Mouse (Mus musculus) left cerebral cortex, postnatal 36 days (tissue): Measurements from ENCODE around the gene Eif4a1. TPM values are rescaled to one million over a fixed set of nuclear protein-coding genes. Genes with fewer than 3 reads are reported as not detected.
A peak's percentile ranks its signal among the peaks of the same experiment; 100 is the strongest.
"Not testable (repeated sequence)": the region's sequence is repeated elsewhere in the genome, so short reads cannot be mapped to it uniquely, and the experiment has no call there.

Experiments
- DNase-seq, 2 experiments: peaks; one replicate each; pipeline ENCODE4 v3.0.0; 2021 to 2022; ENCODE audit warnings: low spot score in 2 of 2, mixed read lengths in 1 of 2
- intact Hi-C: fragments of 180-260 bp; cut with DNase I; formaldehyde crosslinking; loops from one replicate; pipeline ENCODE4 v1.15.1; 2025
- total RNA-seq, 2 experiments: library from RNA; stranded (reverse); gene quantifications; 2 replicates each; pipeline ENCODE4 v1.2.3; 2021

The Eif4a1 gene
- total RNA-seq, 2 experiments from 2014 or later = 276 to 285 TPM

DNA sequence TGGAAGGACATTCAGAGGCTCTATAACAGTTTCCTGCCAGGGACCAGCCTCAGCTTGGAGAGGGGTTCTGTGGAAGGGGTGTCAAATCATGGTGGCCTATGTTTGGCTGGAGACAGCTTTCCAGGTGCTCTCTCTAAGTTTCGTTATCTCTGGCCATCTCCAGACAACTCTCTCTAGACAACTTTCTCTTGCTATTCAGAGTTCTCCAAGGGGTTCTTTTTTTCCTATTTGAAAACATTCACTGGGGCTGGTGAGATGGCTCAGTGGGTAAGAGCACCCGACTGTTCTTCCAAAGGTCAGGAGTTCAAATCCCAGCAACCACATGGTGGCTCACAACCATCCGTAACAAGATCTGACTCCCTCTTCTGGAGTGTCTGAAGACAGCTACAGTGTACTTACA lies 31.2 kb upstream of the Eif4a1 start:
- DNase-seq, intact Hi-C loops: not testable (repeated sequence)

DNA sequence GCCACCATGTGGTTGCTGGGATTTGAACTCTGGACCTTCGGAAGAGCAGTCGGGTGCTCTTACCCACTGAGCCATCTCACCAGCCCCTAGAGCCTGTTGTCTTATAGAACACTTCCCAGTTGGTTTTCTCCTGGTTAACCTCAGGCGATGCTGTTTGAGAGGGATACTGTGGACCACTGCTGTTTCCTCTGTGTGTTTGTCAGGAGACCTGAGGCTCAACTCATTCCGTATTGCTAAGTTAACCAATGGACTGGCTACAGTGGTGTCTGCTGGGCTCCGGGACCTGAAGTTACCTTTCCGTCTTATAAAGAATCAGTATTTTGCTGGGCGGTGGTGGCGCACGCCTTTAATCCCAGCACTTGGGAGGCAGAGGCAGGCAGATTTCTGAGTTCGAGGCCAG lies 30.7 kb upstream of the Eif4a1 start:
- intact Hi-C loops, DNase-seq: not testable (repeated sequence)

DNA sequence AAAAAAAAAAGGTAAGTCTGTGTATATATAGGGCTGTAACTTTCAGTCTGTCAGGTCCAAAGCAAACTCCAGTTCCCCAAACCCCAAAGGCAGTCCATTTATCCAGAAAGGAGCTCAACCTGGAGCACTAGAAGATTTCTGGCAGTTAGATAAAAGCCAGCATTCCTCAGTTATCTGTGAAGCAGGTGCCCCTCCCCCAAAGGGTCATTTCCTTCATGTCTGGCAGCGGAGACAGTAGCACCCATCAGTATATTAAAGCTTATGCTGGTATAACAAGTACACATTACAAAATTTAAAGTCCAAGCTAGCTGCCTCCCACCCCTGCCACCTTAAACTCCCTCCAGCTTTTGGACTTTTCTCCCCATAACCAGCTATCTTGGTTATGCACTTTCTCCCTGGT lies 27.4 kb upstream of the Eif4a1 start:
- intact Hi-C loops = no loop called here
- no peak for DNase-seq

DNA sequence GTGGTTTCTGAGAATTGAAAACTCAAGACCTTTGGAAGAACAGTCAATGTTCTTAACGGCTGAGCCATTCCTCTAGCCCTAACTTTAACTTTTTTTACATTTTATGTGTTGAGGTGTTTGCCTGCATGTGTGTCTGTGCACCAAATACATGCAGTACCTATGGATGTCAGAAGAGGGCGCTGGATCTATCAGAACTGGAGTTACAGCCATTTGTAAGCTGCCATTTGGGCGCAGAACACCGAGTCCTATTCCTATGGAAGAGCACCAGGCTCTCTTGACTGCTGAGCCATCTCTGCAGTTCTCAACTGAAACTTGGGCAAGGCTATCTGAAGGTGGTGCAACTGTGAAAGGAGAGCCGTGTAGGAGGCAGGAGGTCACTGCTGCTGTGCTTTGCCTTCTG lies 26.4 kb upstream of the Eif4a1 start:
- intact Hi-C loops = no loop called here
- DNase-seq = no peak

DNA sequence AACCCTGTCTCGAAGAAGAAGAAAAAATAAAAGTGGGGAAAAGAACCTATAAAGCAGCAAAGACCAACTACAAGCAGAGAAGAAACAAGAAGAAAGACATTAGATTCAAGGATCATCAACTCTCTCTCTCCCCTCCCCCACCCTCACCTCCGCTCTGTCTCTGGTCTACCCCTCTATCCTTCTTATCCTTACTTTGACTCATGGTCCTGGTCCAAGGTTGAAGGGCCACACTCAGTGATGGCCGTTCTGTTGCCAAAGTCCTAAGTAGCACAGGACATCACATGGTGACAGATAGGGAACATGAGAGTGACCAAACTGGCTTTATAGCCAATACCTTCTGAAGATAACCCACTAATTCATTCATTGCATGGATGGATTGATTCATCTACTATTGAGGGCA lies 25.2 kb upstream of the Eif4a1 start:
- intact Hi-C loops = no loop called here
- DNase-seq = no peak

DNA sequence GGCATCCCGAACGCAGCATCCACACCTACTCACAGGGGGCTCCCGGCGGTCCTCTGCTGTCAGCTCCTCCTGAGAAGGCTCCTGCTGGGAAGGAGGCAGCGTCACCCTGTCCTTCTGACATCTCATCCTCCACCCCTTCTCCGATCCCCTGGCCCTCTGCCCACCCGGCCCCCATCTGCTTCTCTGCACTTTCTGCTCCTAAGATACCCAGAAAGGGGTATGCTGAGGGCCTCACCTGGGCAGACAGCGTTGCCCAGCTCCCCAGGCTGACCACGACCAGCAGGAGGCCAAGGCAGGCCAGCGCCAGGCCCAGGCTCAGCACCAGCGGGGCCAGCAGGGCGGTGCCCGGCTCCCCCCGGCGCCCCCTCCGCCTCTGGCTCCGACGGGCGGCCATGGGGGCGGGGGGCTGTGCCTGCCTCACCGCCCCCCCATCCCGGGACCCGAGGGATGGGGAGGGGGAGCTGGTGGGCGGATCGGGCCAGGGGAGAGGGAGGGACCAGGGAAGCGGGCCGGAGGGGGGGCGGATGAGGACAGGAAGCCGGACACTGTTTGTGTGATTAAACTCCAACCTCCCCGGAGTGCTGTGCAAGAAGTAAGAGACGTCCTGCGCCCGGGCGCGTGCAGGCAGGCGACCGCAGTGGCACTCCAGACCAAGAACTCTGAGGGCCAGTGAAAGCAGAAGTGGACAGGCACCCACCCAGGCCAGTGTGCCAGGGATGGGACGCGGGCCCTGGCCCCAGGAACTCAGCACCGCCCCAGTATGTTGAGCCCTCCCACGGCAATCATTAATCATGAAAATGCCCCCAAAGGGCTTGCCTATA lies 23.3 kb upstream of the Eif4a1 start, which contains the start of the genes Tnfsf12 and Tnfsfm13:
Gene Tnfsf12 (minus strand): TSS at position 489 of the 821 bp plus-strand sequence.
Gene Tnfsfm13 (minus strand): TSS at position 738 of the 821 bp plus-strand sequence.
- DNase-seq = peak in 1 of 2 experiments; percentile 26
- intact Hi-C loops = no loop called here

DNA sequence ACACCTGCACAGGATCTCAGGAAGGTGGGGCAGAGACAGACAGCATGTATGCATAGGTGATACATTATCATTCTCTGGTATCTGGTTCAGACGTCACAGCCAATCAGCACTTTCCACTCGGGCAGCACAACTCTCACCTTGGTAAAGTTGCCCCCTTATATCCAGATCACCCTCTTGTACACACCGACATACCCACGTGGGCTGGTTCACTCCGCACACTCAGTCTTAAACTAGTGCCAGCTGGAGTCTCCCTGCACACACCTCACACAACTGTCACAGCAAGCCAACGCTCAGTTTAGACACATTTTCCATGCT lies 22.8 kb upstream of the Eif4a1 start:
- peak; percentile 52 to 58 for DNase-seq
- intact Hi-C loops = no loop called here

DNA sequence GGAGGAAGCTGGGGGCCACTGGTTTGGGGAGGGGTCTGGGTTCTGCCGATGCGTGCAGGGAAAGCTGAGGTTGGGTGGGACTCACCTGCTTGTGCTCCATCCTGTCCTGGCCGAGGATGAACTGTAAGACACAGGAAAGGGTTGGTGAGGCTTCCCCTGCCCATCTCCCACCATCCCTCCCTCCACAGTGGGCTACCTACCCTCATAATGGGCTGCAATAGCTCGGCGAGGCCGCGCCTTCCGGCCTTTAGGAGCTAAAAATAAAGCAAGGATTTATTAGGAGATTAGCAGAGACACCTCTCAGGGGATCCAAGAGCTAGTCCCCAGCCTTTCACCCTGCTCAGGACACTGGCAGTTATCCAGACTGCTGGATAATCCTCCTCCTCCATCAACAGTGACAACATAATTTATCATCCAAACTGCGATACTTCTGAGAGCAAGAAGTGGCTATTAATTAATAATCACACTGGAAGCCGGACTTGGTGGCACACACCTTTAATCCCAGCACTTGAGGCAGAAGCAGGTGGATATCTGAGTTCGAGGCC lies 21.3 kb upstream of the Eif4a1 start:
- intact Hi-C loops = no loop called here
- no peak for DNase-seq

DNA sequence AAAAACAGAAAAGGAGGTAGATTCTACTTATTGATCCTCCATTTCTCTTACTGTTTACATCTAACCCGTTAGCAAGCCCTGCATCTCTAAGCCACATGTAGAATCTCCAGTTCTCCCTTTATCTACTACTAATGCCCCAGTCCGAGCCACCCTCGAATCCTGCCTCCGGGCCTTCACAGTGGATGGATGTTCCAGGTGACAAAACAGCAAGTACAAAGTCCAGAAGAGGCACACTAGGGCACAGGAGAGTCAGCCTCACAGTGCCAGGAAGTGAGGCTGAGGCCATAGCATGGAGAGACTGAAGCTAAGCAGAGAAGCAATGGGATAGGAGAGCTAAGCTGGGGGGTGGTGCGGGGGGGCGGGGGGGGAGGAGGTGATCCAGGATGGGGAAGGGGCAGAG lies 20.6 kb upstream of the Eif4a1 start:
- no peak for DNase-seq
- intact Hi-C loops = no loop called here

DNA sequence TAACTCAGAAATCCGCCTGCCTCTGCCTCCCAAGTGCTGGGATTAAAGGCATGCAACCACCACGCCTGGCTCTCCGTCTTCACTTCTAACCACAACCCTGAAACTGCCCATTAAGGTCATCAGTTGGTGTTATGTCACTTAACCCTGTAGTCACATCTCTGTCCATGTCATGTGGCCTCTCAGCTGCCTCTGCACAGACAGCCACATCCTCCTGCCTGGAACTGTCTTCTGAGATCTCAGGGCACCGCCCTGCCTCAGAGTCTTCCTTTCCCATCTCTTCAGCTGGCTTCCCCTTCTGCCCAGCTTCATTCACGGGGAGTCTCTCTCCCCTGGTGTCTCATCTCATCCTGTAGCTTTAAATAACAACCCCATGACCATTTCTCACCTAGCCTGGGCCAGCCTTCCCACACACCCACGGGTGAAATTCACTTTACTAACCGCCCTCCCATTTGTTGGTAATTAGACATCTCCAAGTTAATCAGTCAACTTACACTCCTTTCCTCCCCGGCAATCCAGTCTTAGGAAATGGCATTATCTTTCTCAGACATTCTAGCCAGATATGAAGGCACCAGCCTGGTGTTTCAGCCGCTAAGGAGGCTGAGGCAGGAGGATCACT lies 20.1 kb upstream of the Eif4a1 start:
- intact Hi-C loops = no loop called here

DNA sequence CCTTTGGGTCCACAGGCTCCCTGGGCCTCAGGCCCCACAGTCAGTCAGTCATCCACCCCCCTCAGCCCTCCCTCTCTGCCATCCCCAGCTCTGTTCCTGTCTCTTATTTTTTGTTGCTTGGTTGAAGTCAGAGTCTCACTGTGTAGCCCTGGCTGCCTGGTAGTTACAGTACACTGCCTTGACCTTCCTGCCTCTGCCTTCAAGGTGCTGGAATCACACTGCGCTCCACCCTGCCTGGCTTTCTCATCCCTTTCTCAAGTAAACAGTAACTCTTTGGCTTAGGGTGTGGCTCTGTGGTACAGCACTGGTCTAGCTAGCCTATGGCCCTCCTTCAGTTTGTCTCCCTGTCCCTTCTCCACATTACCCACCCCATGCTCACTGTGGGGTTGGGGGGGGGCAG lies 17.7 kb upstream of the Eif4a1 start:
- intact Hi-C loops = no loop called here

More for the DNA sequence above, 20.1 kb upstream of the Eif4a1 start:
- DNase-seq = no peak

DNA sequence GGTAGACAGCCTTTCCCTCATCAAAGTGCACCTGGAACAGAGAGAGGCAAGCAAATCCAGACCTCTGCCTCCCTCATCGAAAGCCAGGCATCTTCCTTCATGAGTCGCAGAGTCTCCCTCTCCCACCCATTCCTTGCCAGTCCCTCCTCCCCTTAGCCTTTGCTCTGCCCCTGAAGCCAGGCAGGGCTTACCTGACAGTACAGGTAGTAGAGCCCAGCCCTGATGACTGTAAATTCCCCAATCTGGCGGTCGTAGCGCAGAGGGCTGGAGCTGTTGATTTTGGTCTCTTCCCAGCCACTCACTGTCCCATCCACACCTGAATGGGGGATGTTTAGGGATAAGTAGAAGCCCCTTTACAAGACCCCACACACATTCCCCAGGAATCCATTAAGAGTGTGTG lies 14.8 kb upstream of the Eif4a1 start:
- DNase-seq = no peak
- intact Hi-C loops = no loop called here

More for the DNA sequence above, 17.7 kb upstream of the Eif4a1 start:
- DNase-seq = no peak

DNA sequence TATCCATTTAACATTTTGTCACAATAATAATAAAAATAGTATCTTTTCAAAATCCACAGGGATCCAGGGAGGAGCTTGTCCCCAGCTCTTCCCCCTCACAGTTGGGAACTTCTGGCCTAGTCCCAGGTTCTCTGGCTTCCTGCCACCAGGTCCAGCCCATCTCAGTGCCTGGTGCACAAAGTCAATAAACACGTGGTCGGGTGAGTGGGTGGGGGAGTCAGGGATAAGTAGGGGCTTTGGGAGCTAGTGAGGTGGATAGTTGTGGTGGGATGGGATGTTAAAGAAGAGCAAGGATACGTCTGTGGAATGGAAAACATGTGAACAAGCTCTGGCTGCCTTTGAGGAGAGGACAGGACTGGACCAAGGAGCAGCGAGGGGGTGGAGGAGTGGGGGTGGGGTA lies 14.2 kb upstream of the Eif4a1 start:
- intact Hi-C loops = no loop called here
- DNase-seq = peak in 1 of 2 experiments; percentile 41

DNA sequence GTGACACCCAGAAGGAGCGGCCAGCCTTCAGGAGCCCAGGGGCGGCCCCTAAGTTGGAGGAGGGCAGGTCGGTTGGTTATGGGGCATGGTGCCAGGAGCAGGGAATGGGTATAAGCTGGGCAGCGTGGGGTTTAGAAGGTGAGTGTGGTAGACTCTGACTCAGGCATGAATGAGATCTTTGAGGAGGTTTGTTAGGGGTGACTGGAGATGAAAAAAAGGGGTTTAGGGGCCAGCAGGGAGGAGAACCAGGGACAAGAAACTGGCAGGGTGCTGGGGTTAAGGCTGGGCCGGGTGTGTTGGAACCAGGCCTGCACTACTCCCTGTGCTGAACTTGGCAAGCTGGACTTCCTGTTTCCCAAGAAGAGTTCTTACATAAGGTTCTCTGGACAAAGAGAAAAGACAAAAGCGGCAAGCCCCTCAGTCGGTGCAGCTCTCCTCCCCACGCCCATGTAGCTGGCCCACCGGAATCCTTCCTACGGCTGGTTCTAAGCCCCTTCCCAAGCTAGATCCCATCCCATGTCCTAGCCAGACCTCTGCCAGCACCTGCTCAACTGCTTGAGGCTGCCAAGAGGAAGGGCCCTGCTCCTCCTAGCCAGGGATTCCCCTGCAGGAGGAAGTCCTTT lies 13.4 kb upstream of the Eif4a1 start, which contains the start of gene Tnfsf13:
Gene Tnfsf13 (minus strand): TSS at position 259 of the 623 bp plus-strand sequence.
- intact Hi-C loops = no loop called here
- DNase-seq = peak in 1 of 2 experiments; percentile 44

DNA sequence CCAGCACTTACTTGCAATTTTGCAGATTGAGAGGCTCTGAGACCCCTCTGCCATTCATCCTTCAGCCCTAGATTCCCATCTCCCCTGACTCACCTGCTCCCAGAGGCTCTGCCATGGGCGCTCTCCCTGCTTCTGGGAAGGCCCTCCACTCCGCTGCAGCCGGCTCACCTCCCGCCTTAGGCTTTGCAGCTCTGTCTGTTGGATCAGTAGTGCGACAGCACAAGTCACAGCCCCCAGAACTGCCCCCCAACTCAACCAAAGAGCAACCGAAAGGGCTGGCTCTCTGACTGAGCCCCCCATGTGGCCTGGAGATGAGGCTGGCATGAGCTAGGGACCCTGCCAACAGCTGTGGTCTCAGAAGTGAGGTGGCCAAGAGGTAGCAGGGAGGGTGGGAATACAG lies 12.7 kb upstream of the Eif4a1 start:
- DNase-seq = no peak
- intact Hi-C loops = loop anchor here (5.0 kb wide), 1 partner anchor 217 kb away; the partner anchor contains the start of genes 2810408A11Rik and Neurl4

DNA sequence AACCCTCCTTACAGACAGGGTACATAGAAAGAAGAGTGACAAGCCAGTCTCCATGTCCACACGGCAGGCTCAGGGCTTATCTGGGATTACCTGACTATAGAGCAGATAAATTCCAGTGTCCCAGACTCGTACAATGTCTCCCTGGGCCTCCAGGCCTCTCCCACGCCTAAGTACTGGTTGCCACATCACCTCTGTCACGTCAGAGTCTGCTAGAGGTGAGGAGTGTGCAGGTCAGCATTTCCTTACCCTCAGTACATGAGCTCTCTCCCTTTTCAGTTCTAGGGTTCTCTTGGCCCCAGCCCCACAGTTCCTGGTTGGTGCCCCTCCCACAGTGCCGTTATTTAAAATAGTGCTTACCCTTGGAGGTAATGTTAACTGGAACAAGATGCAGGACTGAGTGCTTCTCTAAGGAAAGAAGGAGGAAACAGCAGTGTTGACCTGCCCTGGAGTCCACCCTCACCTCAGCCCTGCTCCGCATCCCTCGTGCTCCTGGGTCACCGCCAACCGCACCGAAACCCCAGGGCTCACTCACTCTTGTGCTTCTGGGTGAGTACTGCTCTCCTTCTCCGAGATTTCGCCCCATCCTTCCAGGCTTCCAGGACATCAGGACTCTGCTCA lies 12.0 kb upstream of the Eif4a1 start:
- intact Hi-C loops = loop anchor here (5.0 kb wide), 1 partner anchor 218 kb away; the partner anchor contains the start of genes 2810408A11Rik and Neurl4
- DNase-seq = no peak

DNA sequence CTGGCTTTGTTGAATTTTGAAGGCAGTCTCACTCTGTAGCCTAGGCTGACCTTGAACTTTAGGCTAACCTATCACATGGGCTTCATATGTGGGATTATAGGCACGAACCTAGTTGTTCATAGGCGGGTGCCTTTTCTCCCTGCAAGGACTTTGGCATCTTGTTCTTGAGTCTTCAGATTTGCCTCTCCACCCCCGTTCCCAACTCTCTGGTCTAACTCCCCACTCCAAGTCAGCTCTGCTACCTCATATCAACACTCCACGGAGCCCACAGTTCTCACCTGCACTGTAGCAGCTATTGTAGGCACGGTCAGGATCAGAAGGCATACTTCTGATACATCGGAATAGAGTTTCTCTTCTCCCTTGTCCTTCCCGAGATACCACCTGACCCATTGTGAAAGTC lies 11.4 kb upstream of the Eif4a1 start:
- intact Hi-C loops = loop anchor here (2.0 to 5.0 kb wide), 2 partner anchors 33 to 219 kb away; partner anchors contain the start of genes 2810408A11Rik and Neurl4
- DNase-seq = no peak

DNA sequence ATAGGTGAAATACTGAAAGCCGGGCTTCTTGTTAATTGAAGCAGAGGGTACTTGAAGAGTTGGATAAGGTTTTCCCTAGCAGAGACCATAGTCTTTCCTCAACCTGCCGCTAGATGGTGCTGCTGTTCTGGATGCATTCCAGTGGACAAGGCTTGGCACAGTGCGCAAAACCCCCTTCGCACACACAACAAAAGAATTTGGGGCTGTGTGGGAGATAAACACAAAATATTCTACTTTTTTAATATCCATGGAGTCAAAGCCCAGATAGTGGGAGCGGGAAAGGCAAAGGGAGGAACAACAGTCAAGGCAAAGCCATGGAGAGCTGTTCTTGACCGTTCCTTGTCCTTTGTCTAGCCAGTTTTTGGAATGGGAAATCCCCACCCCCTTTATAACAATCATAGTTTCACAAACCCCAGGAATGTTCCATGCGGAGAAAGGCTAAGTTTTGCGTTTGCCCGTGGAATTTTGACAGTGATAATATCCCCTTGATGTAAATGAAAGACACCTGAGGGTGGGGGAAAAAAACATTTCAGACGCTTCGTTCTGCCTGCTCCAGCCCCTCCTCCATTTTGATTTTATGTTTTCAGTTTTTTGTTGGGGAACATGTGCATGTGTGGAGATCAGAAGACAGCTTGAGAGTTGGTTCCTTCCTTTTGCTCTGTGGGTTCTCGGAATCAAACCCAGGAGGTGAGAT lies 10.8 kb upstream of the Eif4a1 start:
- DNase-seq = peak; percentile 82 to 86
- intact Hi-C loops = loop anchor here (1.0 to 5.0 kb wide), 3 partner anchors 34 to 219 kb away; partner anchors contain the start of genes 2810408A11Rik and Neurl4
